Mouse (Mus musculus) CH12.LX (cell line): ENCODE measurements around the gene Mcf2l. TPM values are rescaled to one million over a fixed set of nuclear protein-coding genes. Genes with fewer than 3 reads are reported as not detected.

ENCODE experiments used
- DNase-seq: peaks from one replicate; pipeline ENCODE4 v3.0.0-alpha.2; 2013; ENCODE audit errors: extremely low read depth
- H3K27ac ChIP-seq: 2 replicates; pipeline ENCODE4 v1.5.1; 2012; ENCODE audit warnings: low read depth, mild to moderate bottlenecking, control low read depth, moderate library complexity; ENCODE audit not compliant: insufficient read depth
- H3K27me3 ChIP-seq: replicated peaks from 2 replicates; pipeline ENCODE3; 2012; ENCODE audit warnings: inconsistent platforms
- H3K36me3 ChIP-seq, 2 experiments: replicated peaks in 1 of 2; 2 replicates each; pipeline versions ENCODE3 to v1.6.1; 2012; ENCODE audit warnings: inconsistent platforms in 1 of 2, low read length in 1 of 2, mild to moderate bottlenecking in 1 of 2, mixed read lengths in 1 of 2, moderate library complexity in 1 of 2; ENCODE audit not compliant: control insufficient read depth in 1 of 2, insufficient read depth in 1 of 2
- H3K4me1 ChIP-seq, 2 experiments: 2 replicates each; pipeline ENCODE4 v1.6.1; 2012; ENCODE audit warnings: inconsistent platforms in 1 of 2, moderate library complexity in 1 of 2; ENCODE audit not compliant: insufficient read depth in 2 of 2, control insufficient read depth in 1 of 2
- H3K4me2 ChIP-seq: 2 replicates; pipeline ENCODE4 v1.6.1; 2012; ENCODE audit warnings: low read depth, mild to moderate bottlenecking, control low read depth; ENCODE audit not compliant: poor library complexity, insufficient read depth, severe bottlenecking
- H3K4me3 ChIP-seq, 3 experiments: fragments of 150-350 bp in 1 of 3; sonication (generic) in 1 of 3; replicated peaks in 1 of 3; 2 replicates each; pipeline versions ENCODE3 to v1.5.1; 2011 to 2012; ENCODE audit warnings: low read depth in 2 of 3, low read length in 2 of 3, mild to moderate bottlenecking in 2 of 3, moderate library complexity in 2 of 3, control low read depth in 1 of 3, improper control_type of control experiment in 1 of 3, inconsistent platforms in 1 of 3, mixed read lengths in 1 of 3; ENCODE audit not compliant: poor library complexity in 1 of 3
- H3K79me2 ChIP-seq: replicated peaks from 2 replicates; pipeline ENCODE4 v1.6.1; 2012; ENCODE audit warnings: mild to moderate bottlenecking, moderate library complexity; ENCODE audit not compliant: control insufficient read depth, poor library complexity, insufficient read depth, severe bottlenecking; ENCODE audit errors: extremely low read depth
- H3K9ac ChIP-seq: 2 replicates; pipeline ENCODE4 v1.6.1; 2012; ENCODE audit warnings: low read depth, mild to moderate bottlenecking, control low read depth, moderate library complexity; ENCODE audit not compliant: insufficient read depth
- H3K9me3 ChIP-seq: replicated peaks from 2 replicates; pipeline ENCODE3; 2012; ENCODE audit warnings: low read length, inconsistent platforms, mixed read lengths
- BHLHE40 ChIP-seq: IDR thresholded peaks from 2 replicates; pipeline ENCODE4 v1.6.1; 2011; ENCODE audit warnings: mild to moderate bottlenecking, low read depth, low read length, improper control_type of control experiment
- CHD2 ChIP-seq: IDR thresholded peaks from 2 replicates; pipeline ENCODE4 v1.6.1; 2011; ENCODE audit warnings: low read length, improper control_type of control experiment
- CTCF ChIP-seq, 2 experiments: IDR thresholded peaks in 1 of 2; conservative IDR thresholded peaks in 1 of 2; 2 replicates each; pipeline ENCODE4 v1.5.1; 2011 to 2012; ENCODE audit warnings: low read depth in 2 of 2, low read length in 2 of 2, improper control_type of control experiment in 1 of 2, inconsistent platforms in 1 of 2, mild to moderate bottlenecking in 1 of 2, moderate library complexity in 1 of 2
- E2F4 ChIP-seq: IDR thresholded peaks from 2 replicates; pipeline ENCODE4 v1.6.1; 2011; ENCODE audit warnings: low read depth, low read length, improper control_type of control experiment; ENCODE audit not compliant: insufficient replicate concordance
- ELF1 ChIP-seq: IDR thresholded peaks from 2 replicates; pipeline ENCODE4 v1.6.1; 2014; ENCODE audit warnings: low read depth, mild to moderate bottlenecking, inconsistent platforms, low read length, improper control_type of control experiment
- EP300 ChIP-seq: IDR thresholded peaks from 2 replicates; pipeline ENCODE4 v1.6.1; 2011; ENCODE audit warnings: low read length, improper control_type of control experiment
- ETS1 ChIP-seq: conservative IDR thresholded peaks from 2 replicates; pipeline ENCODE4 v1.6.1; 2012; ENCODE audit warnings: low read depth, mild to moderate bottlenecking, inconsistent platforms, low read length, improper control_type of control experiment, moderate library complexity
- GABPA ChIP-seq: IDR thresholded peaks from 2 replicates; pipeline ENCODE4 v1.6.1; 2012; ENCODE audit warnings: low read depth, low read length, improper control_type of control experiment, inconsistent platforms; ENCODE audit not compliant: insufficient replicate concordance
- JUND ChIP-seq: conservative IDR thresholded peaks from 2 replicates; pipeline ENCODE4 v1.6.1; 2011; ENCODE audit warnings: low read depth, low read length, improper control_type of control experiment
- MAFK ChIP-seq: IDR thresholded peaks from 2 replicates; pipeline ENCODE4 v1.6.1; 2011; ENCODE audit warnings: low read length, improper control_type of control experiment; ENCODE audit not compliant: insufficient replicate concordance
- MYC ChIP-seq: IDR thresholded peaks from 2 replicates; pipeline ENCODE4 v1.6.1; 2011; ENCODE audit warnings: low read depth, mild to moderate bottlenecking, improper control_type of control experiment, low read length
- NELFE ChIP-seq: IDR thresholded peaks from 2 replicates; pipeline ENCODE4 v1.6.1; 2011; ENCODE audit warnings: low read depth, low read length, improper control_type of control experiment
- PAX5 ChIP-seq: IDR thresholded peaks from 2 replicates; pipeline ENCODE4 v1.6.1; 2012; ENCODE audit warnings: low read length, inconsistent platforms, mixed read lengths
- POLR2AphosphoS2 ChIP-seq: IDR thresholded peaks from 2 replicates; pipeline ENCODE4 v1.6.1; 2011; ENCODE audit warnings: low read depth, low read length, improper control_type of control experiment
- RCOR1 ChIP-seq: conservative IDR thresholded peaks from 2 replicates; pipeline ENCODE4 v1.6.1; 2012; ENCODE audit warnings: low read depth, mild to moderate bottlenecking, inconsistent platforms, low read length, improper control_type of control experiment
- SIN3A ChIP-seq: IDR thresholded peaks from 2 replicates; pipeline ENCODE4 v1.6.1; 2012; ENCODE audit warnings: low read length, improper control_type of control experiment, inconsistent platforms
- SMC3 ChIP-seq: IDR thresholded peaks from 2 replicates; pipeline ENCODE4 v1.6.1; 2011; ENCODE audit warnings: low read depth, low read length, improper control_type of control experiment
- TCF12 ChIP-seq: IDR thresholded peaks from 2 replicates; pipeline ENCODE4 v1.6.1; 2014; ENCODE audit warnings: low read depth, mild to moderate bottlenecking, inconsistent platforms, low read length, improper control_type of control experiment
- UBTF ChIP-seq: IDR thresholded peaks from 2 replicates; pipeline ENCODE4 v1.6.1; 2012; ENCODE audit warnings: low read depth, mild to moderate bottlenecking, inconsistent platforms, low read length, improper control_type of control experiment, moderate library complexity
- USF1 ChIP-seq: IDR thresholded peaks from 2 replicates; pipeline ENCODE4 v1.6.1; 2014; ENCODE audit warnings: low read depth, mild to moderate bottlenecking, inconsistent platforms, low read length, improper control_type of control experiment
- USF2 ChIP-seq: conservative IDR thresholded peaks from 2 replicates; pipeline ENCODE4 v1.6.1; 2011; ENCODE audit warnings: low read depth, low read length, improper control_type of control experiment
- ZKSCAN1 ChIP-seq: IDR thresholded peaks from 2 replicates; pipeline ENCODE4 v1.6.1; 2012; ENCODE audit warnings: low read depth, inconsistent platforms, low read length, improper control_type of control experiment, borderline replicate concordance
- ZNF384 ChIP-seq: IDR thresholded peaks from 2 replicates; pipeline ENCODE4 v1.6.1; 2012; ENCODE audit warnings: low read depth, low read length, improper control_type of control experiment, inconsistent platforms
- dilution Hi-C: fragments of 300-500 bp; cut with MboI; formaldehyde crosslinking; loops from 2 replicates; pipeline ENCODE4 v1.14.3; 2020; ENCODE audit warnings: low sequenced_read_pairs; ENCODE audit not compliant: extremely low pct_unique_long_range_greater_than_20kb, extremely low pct_ligation_motif_present
- in situ Hi-C: fragments of 300-500 bp; cut with MboI; formaldehyde crosslinking; loops from 3 replicates; pipeline ENCODE4 v1.14.3; 2019; ENCODE audit warnings: low sequenced_read_pairs, low pct_ligation_motif_present, low pct_unique_long_range_greater_than_20kb, mixed read lengths
- polyA plus RNA-seq: library from polyadenylated mRNA; unstranded; fragments of >175 nt; gene quantifications from 2 replicates; pipeline ENCODE4 v1.2.1, GENCODE M21; 2012; ENCODE audit warnings: low read depth; ENCODE audit not compliant: insufficient read length
- total RNA-seq, 2 experiments: library from RNA; depleted of rRNA; stranded (reverse); fragments of 300-350 nt in 1 of 2; fragments of >200 nt in 1 of 2; gene quantifications; 2 replicates each; pipeline ENCODE4 v1.2.3; 2012 to 2014

Mcf2l gene
- total and polyA plus RNA-seq, 3 experiments = not detected

- dilution Hi-C loops = no loop called here
- Histone ChIP-seq H3K27me3 (peaks cover 90% of the 10 kb centered on the region), H3K36me3 (no peaks in the 10 kb centered on the region)
- TF ChIP-seq BHLHE40 = no peak
- no peak for TF ChIP-seq TCF12
- TF ChIP-seq MYC = no peak
- TF ChIP-seq NELFE = no peak
- no peak for TF ChIP-seq POLR2AphosphoS2
- TF ChIP-seq PAX5 = no peak
- TF ChIP-seq UBTF = no peak
- no peak for TF ChIP-seq SMC3
- no peak for TF ChIP-seq USF2
- no peak for TF ChIP-seq JUND
- no peak for TF ChIP-seq CTCF (conservative IDR thresholded peaks at IDR 0.05 in 1 of 2, IDR thresholded peaks at IDR 0.05 in 1 of 2; ENCODE audit: low read depth in 2 of 2, low read length in 2 of 2)
- no peak for TF ChIP-seq RCOR1
- no peak for TF ChIP-seq USF1
- no peak for TF ChIP-seq ZNF384
- no peak for TF ChIP-seq ELF1
- TF ChIP-seq ETS1 = no peak
- no peak for TF ChIP-seq GABPA
- TF ChIP-seq, all 38 proteins: peak for 0
- no peak overlapping the region for H3K4me3 ChIP-seq
- in situ Hi-C loops = no loop called here
- no peaks in the 10 kb centered on the region for H3K4me1 ChIP-seq
- no peak overlapping the region for H3K9ac ChIP-seq
- DNase-seq = no peak
- H3K9me3 ChIP-seq = peaks cover 5% of the 10 kb centered on the region
- H3K27ac ChIP-seq = no peak overlapping the region
- H3K79me2 ChIP-seq = no peaks in the 10 kb centered on the region
- H3K4me2 ChIP-seq = no peak overlapping the region
Observed at GRCm38 (mm10) chr8:12961821-12962534, 88.4 kb downstream of the Mcf2l start.

DNA sequence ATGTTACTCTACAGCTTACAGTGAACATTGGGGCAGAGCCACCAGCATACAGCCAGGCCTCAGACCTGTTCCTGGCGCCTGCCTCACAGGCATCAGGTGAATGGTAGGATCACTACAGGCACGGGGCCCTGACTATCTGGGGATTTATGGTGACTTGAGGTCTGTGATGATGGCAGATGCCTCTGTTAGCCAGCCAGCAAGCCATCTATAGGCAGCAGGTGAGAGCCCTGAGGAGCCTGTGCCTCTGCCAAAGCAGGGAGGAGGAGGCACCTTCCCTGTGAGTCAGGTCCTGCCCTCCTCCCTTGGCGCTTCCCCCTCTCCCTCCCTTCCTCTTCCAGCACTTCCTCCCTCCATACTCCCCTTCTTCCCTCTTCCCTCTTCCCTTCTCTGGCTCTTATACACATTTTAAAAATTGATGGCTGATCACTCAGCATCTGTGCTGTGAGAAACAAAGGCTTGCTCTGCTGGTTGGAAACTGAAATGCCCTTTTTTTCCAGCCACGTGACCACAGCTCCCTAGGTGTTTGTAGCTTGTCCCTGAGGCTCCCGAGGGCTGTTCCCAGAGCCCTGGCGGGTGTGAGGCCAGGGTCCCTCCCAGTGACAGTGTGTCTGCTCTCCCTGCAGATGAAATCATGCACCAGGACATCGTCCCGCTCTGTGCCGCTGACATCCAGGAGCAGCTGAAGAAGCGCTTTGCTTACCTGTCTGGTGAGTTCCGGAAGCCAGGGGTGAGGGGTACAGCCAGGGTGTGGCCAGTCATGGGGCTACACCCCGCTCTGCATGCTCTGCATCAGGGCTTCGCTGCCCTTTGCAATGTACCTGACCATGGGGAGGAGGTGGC lies 89.2 kb downstream of the Mcf2l start:
- Histone ChIP-seq H3K36me3 (no peaks in the 10 kb centered on the region), H3K9ac (no peak overlapping the region), H3K4me2 (no peak overlapping the region), H3K27ac (no peak overlapping the region), H3K4me3 (no peak overlapping the region), H3K4me1 (no peaks in the 10 kb centered on the region), H3K27me3 (peaks cover 82% of the 10 kb centered on the region), H3K79me2 (no peaks in the 10 kb centered on the region), H3K9me3 (peaks cover 5% of the 10 kb centered on the region)
- in situ Hi-C loops (no loop called here), dilution Hi-C loops (no loop called here)
- DNase-seq = no peak
- TF ChIP-seq SIN3A (no peak), MAFK (no peak), JUND (no peak), CHD2 (no peak), USF2 (no peak), GABPA (no peak), EP300 (no peak), POLR2AphosphoS2 (no peak), ZKSCAN1 (no peak), E2F4 (no peak)
